Mouse (Mus musculus) embryonic fibroblast, embryonic 13.5 days (primary cell): Measurements from ENCODE around the gene Rbfox3. TPM values are rescaled to one million over a fixed set of nuclear protein-coding genes. Genes with fewer than 3 reads are reported as not detected.

Experiments used
- H3K27ac ChIP-seq: 2 replicates; pipeline ENCODE4 v1.5.1; 2012; ENCODE audit warnings: low read length, control low read depth, inconsistent platforms; ENCODE audit not compliant: insufficient read depth
- H3K4me1 ChIP-seq: 2 replicates; pipeline ENCODE4 v1.6.1; 2011; ENCODE audit warnings: low read length; ENCODE audit not compliant: control insufficient read depth, insufficient read depth
- H3K4me3 ChIP-seq: 2 replicates; pipeline ENCODE4 v1.5.1; 2011; ENCODE audit warnings: mild to moderate bottlenecking, control low read depth, low read length; ENCODE audit not compliant: insufficient read depth
- CTCF ChIP-seq: IDR thresholded peaks from 2 replicates; pipeline ENCODE4 v1.5.1; 2011; ENCODE audit warnings: mild to moderate bottlenecking, control low read depth, low read length, moderate library complexity, borderline replicate concordance; ENCODE audit not compliant: insufficient read depth
- POLR2A ChIP-seq: IDR thresholded peaks from 2 replicates; pipeline ENCODE4 v1.6.1; 2011; ENCODE audit warnings: low read depth, mild to moderate bottlenecking, control low read depth, low read length, moderate library complexity
- polyA plus RNA-seq: library from polyadenylated mRNA; stranded (reverse); fragments of >200 nt; gene quantifications from 2 replicates; pipeline ENCODE4 v1.2.4, GENCODE M21; 2011; ENCODE audit warnings: low read depth; ENCODE audit not compliant: missing spikeins, insufficient read length

Gene Rbfox3
- polyA plus RNA-seq, 1 experiment = not detected

DNA sequence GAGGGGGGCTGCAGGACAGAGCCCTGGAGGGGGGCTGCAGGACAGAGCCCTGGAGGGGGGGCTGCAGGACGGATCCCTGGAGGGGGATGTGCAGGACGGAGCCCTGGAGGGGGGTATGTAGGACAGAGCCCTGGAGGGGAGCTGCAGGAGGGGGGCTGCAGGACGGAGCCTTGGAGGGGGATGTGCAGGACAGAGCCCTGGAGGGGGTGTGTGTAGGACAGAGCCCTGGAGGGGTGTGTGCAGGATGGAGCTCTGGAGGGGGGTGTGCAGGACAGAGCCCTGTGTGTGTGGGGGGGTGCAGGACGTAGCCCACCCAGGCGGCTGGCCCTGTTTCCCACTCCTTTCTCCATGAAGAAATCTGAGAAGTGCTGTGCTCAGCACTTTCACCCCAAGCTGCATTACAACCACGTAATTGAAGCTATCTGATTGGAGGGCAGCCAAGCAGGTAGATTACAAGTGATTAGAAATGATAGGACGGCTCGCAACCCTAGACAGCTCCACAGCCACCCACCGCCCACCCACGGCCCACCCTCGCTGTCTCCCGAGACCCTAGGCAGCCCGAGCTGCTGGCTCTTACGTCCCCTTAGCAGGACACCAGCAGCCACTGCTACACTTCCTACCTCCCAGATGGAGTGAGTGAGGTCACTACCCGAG is 399.0 kb downstream of the Rbfox3 start:
- TF ChIP-seq CTCF = no peak
- TF ChIP-seq POLR2A = no peak
- H3K4me3 ChIP-seq = no peak overlapping the region
- no peaks in the 10 kb centered on the region for H3K4me1 ChIP-seq
- no peak overlapping the region for H3K27ac ChIP-seq

DNA sequence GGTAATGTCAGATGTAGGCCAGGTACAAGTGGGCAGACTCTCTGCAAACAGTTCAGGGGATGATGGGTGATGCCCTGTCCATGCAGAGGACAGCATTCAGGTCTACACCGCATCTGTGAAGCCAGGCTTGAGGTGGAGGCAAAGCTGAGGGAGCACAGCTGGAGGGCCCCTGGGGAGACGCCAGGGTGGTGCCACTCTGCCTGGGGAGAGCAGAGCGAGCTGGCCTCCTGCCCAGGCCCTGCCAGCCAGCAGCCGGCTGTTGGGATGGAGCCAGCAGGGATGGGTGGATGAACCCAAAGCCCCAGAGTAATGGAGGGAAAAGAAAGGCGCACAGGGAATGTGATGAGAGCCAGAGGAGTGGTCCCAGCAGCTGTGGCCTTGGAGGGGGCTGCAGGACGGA is 399.5 kb downstream of the Rbfox3 start:
- Histone ChIP-seq H3K27ac (no peak overlapping the region), H3K4me3 (no peak overlapping the region), H3K4me1 (no peaks in the 10 kb centered on the region)
- no peak for TF ChIP-seq CTCF
- no peak for TF ChIP-seq POLR2A

DNA sequence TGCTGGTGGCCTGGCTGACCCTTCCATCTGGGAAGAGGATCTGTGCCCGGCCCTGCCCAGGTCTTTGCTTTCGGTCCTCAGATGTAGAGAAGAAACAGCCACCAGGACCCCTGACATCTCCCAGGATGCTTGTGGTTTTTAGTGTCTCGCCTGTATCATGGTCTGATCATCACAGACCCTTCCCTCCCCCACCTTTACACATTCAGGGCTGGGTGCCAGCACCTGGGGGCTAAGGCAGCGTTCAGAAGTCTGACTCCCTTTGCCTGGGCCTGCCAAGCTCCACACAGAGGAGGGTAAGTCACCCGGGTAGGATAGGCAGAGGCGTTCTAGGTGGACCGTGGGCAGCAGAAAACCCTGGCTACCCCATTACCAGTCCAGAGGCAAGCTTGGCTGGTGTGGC is 403.1 kb downstream of the Rbfox3 start:
- Histone ChIP-seq H3K27ac (no peak overlapping the region), H3K4me1 (no peaks in the 10 kb centered on the region), H3K4me3 (no peak overlapping the region)
- no peak for TF ChIP-seq CTCF
- no peak for TF ChIP-seq POLR2A

GRCm38 (mm10) chr11:118507904-118508303 is 403.5 kb downstream of the Rbfox3 start:
- Histone ChIP-seq H3K4me1 (no peaks in the 10 kb centered on the region), H3K4me3 (no peak overlapping the region), H3K27ac (no peak overlapping the region)
- TF ChIP-seq POLR2A (no peak), CTCF (peak; percentile 90)

GRCm38 (mm10) chr11:118507095-118507494 is 404.3 kb downstream of the Rbfox3 start:
- TF ChIP-seq CTCF (no peak), POLR2A (no peak)
- no peaks in the 10 kb centered on the region for H3K4me1 ChIP-seq
- H3K4me3 ChIP-seq = no peak overlapping the region
- no peak overlapping the region for H3K27ac ChIP-seq

GRCm38 (mm10) chr11:118504180-118504454 is 407.3 kb downstream of the Rbfox3 start:
- no peak overlapping the region for H3K27ac ChIP-seq
- no peak overlapping the region for H3K4me3 ChIP-seq
- no peak for TF ChIP-seq CTCF
- no peak for TF ChIP-seq POLR2A
- H3K4me1 ChIP-seq = no peaks in the 10 kb centered on the region

DNA sequence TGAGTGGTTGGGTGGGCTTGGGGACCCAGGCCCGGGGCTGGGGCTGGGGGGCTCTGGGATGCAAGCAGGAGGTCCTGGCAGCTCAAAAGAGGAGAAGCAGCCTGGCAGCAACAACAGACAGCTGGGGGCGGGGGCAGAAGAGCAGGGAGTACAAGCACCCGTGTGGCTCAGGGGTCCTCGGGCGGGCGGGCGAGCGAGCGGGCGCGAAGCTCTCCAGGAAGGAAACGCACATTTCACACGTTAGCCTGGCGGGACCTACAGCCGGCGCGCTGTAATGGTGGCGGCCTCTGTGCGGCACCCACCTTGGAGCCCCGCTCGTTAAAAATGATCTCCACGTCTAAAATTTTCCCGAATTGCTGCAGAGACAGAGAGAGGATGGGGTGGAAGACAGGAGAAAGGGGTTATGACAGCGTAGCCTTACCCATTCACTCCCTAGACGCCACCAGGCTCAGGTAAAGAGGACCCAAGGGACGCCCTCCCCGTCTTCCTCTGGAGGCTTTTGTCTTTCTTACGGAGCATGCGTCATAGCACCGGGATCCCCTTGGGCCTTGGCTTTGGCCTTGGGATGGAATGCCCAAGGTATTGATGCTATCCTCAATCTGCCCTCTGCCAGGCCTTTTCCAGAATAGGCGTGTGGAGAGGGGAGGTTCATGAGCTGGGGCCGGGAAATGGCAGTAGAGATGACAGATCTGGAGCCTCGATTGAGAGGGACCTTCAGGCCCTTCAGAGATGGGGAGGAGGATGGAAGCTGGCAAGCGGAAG is 407.8 kb downstream of the Rbfox3 start:
- no peak overlapping the region for H3K4me3 ChIP-seq
- TF ChIP-seq CTCF (no peak), POLR2A (no peak)

GRCm38 (mm10) chr11:118502990-118503389 is 408.4 kb downstream of the Rbfox3 start:
- no peaks in the 10 kb centered on the region for H3K4me1 ChIP-seq
- no peak overlapping the region for H3K4me3 ChIP-seq
- TF ChIP-seq POLR2A (no peak), CTCF (no peak)
- no peak overlapping the region for H3K27ac ChIP-seq

More for the DNA sequence above, 407.8 kb downstream of the Rbfox3 start:
- no peaks in the 10 kb centered on the region for H3K4me1 ChIP-seq
- no peak overlapping the region for H3K27ac ChIP-seq

GRCm38 (mm10) chr11:118496066-118496689 is 415.2 kb downstream of the Rbfox3 start:
- no peak for TF ChIP-seq POLR2A
- no peak for TF ChIP-seq CTCF
- no peak overlapping the region for H3K27ac ChIP-seq
- H3K4me3 ChIP-seq = no peak overlapping the region
- H3K4me1 ChIP-seq = no peaks in the 10 kb centered on the region

- H3K4me3 ChIP-seq = no peak overlapping the region
- H3K4me1 ChIP-seq = no peaks in the 10 kb centered on the region
- no peak for TF ChIP-seq POLR2A
- no peak for TF ChIP-seq CTCF
- H3K27ac ChIP-seq = no peak overlapping the region
Measured at GRCm38 (mm10) chr11:118495065-118495464, 416.3 kb downstream of the Rbfox3 start.
